Mouse (Mus musculus) gastrocnemius, adult 2 months (tissue): ENCODE measurements around the gene Xaf1. TPM values are rescaled to one million over a fixed set of nuclear protein-coding genes. Genes with fewer than 3 reads are reported as not detected.
"Not testable (repeated sequence)": the region's sequence is repeated elsewhere in the genome, so short reads cannot be mapped to it uniquely, and the experiment has no call there.

ENCODE experiments used
- DNase-seq: peaks from one replicate; pipeline ENCODE4 v3.0.0; 2022
- H3K27ac ChIP-seq: fragments of 200-600 bp; 2 replicates; pipeline ENCODE4 v1.8.1; 2022; ENCODE audit warnings: mild to moderate bottlenecking
- H3K4me3 ChIP-seq: fragments of 200-600 bp; 2 replicates; pipeline ENCODE4 v1.8.1; 2022; ENCODE audit warnings: mild to moderate bottlenecking, moderate library complexity
- CTCF ChIP-seq: fragments of 200-600 bp; IDR thresholded peaks from 2 replicates; pipeline ENCODE4 v1.8.1; 2022; ENCODE audit warnings: antibody characterized with exemption, mild to moderate bottlenecking, moderate library complexity
- intact Hi-C: fragments of 180-260 bp; cut with DNase I; formaldehyde crosslinking; loops from one replicate; pipeline ENCODE4 v1.15.1; 2025
- total RNA-seq, 2 experiments: library from RNA; stranded (reverse); gene quantifications; 2 replicates each; pipeline ENCODE4 v1.2.3; 2021

Gene Xaf1
- total RNA-seq, 2 experiments from 2014 or later, result 3.4 to 3.7 TPM

DNA sequence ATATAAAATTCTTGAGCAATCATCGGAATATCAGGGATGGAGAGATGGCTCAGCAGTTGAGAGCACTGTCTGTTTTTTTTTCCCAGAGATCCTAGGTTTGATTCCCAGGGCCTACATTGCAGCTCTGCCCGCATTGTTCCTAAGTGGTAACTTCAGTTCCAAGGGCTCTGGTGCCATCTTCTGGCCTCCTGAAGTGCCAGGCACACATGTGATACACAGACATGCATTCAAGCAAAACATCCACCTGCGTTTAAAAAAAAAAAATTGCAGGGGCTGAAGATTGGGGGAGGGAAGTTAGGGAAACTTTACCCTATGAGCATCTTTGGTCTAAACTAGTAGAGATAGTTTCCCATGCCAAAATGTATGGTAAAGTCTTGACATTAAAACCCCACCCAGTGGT lies 23.0 kb downstream of the Xaf1 start:
- DNase-seq, result no peak
- peak; percentile 58 for TF ChIP-seq CTCF
- Histone ChIP-seq H3K4me3 (no peak overlapping the region), H3K27ac (no peak overlapping the region)
- intact Hi-C loops, result loop anchor here (2.0 kb wide), 1 partner anchor 100 kb away; no protein-coding TSS in a partner anchor

DNA sequence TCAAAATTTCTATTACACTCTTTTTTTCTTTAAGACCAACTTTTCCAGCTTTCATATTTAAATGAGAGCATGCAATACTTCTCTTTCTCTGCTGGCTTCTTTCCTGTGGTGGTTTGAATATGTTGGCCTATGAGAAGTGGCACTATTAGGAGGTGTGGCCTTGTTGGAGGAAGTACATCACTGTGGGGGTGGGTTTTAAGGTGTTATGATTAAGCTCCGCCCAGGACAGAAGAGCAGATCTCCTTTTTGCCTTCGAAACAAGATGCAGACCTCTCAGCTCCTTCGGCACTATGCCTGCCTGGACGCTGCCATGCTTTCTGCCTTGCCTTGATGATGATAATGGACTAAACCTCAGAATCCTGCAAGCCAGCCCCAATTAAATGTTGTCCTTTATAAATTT lies 24.3 kb downstream of the Xaf1 start:
- intact Hi-C loops, result loop anchor here (2.0 kb wide), 1 partner anchor 101 kb away; no protein-coding TSS in a partner anchor
- no peak for TF ChIP-seq CTCF
- no peak for DNase-seq
- H3K27ac ChIP-seq, result no peak overlapping the region
- no peak overlapping the region for H3K4me3 ChIP-seq

DNA sequence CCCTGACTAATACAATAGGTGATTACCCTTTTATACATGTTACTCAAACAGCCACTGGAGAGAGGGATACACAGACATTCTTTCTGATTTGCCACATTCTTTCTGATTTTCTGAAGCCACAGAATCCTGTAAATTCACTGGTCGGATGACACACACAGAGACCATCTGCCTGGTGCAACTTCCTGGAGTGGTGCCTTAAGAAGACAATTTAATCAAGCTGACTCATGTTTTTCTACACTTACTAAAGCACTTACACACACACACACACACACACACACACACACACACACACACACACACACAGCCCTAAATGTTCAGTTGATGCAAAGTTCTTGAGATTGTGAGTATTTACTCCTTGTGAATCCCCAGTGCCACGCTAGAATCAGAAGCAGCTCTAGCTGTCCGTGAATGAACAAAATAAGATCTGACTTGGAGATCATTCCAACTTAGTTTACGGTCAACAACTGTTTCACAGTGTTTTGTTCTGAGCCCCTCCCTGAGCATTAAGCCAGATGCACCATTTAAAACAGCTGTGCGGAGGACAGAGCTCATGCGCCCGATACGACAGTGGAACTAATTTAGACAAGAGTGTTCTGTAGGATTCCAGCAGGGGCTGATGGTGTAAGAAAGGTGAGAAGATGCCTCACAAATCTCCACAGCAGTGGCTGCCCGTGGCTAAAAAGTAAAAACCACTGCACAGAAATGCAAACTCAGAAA lies 31.7 kb downstream of the Xaf1 start:
- no peak for DNase-seq

DNA sequence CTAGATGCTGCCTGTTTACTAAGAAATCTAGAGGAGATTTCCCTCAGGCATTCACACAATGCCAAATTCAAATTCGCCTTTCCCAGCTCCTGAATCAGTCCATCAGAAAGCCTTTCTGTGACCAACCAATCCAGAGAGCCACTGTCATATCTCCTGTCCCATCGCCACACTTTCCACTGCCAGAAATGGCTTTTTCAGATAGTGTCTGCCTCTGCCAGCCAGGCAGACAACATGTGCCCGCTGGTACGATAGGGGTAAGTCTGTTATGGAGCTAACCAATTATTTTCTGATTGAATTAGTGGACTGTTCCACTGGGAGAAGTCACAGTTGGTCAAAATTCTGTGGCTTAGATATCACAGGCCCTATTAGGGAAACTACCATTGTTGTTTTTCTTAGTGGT lies 33.2 kb downstream of the Xaf1 start:
- TF ChIP-seq CTCF, result no peak
- intact Hi-C loops, result no loop called here
- H3K4me3 ChIP-seq, result no peak overlapping the region

More for the DNA sequence above, 31.7 kb downstream of the Xaf1 start:
- intact Hi-C loops, result no loop called here
- no peak for TF ChIP-seq CTCF
- Histone ChIP-seq H3K27ac (no peak overlapping the region), H3K4me3 (no peak overlapping the region)

DNA sequence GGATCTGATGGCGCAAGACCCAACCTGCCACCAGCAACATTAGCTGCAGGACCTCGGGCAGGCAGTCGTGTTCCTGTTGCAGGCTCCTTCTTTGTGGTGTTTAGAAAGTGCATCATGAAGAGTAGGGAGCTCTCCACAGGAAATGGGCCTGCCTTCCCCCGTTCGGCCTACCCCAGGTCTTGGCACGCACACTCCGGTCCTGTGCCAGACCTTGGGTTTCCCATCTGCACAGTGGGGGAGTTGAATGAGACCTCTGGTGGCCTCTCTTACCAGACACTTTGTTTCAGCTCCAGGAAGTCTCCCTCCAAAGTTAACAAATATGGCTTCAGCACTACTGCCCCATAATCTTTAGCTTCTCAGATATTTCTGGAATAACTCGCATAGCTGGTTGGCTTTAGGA lies 35.3 kb downstream of the Xaf1 start:
- DNase-seq, result no peak
- intact Hi-C loops, result no loop called here
- TF ChIP-seq CTCF, result no peak
- Histone ChIP-seq H3K27ac (no peak overlapping the region), H3K4me3 (no peak overlapping the region)

More for the DNA sequence above, 33.2 kb downstream of the Xaf1 start:
- no peak overlapping the region for H3K27ac ChIP-seq
- DNase-seq, result no peak

DNA sequence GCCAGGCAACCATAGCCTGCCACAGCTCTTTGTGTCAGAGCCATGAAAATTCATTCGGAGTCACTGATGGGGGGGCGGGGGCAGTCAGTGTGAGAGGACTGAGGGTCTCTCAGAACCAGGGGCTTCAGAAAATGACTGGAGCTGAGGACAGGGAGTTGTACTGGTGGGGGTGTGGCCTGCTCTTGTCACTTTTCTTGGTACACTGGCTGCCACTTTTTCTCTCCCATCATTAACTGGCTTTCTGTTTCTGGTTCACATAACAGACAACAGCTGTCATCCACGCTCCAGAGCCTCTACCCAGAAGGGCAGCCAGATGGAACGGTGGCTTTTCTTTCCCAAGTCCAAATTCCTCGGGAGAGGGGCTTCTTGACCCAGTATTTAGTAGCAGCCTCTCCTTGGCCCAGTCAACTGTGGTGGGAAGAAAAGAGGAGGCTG lies 37.0 kb downstream of the Xaf1 start:
- TF ChIP-seq CTCF, result no peak
- intact Hi-C loops, result no loop called here

DNA sequence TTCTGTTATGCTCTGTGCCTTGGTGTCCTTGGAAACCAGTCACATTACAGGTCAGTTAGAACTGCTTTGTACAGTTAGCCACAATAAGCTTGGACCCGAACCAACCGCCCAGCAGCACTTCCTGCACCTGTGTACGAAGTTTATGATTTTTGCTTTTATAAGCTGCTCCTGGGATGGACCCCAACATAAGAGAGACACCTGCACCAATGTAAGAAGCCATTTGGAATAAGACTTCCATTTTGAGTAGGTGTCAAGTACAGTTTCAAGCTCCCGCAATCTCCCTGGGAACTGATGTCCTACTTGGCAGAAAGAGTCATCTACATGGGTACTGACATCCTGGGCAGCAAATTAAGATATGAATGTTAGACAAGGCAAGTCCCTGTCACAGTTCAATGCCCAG lies 38.3 kb downstream of the Xaf1 start:
- intact Hi-C loops, result loop anchor here (5.0 kb wide), 1 partner anchor 223 kb away; no protein-coding TSS in a partner anchor
- H3K4me3 ChIP-seq, result no peak overlapping the region
- TF ChIP-seq CTCF, result no peak
- DNase-seq, result no peak
- no peak overlapping the region for H3K27ac ChIP-seq

More for the DNA sequence above, 37.0 kb downstream of the Xaf1 start:
- DNase-seq, result no peak
- no peak overlapping the region for H3K27ac ChIP-seq
- H3K4me3 ChIP-seq, result no peak overlapping the region

DNA sequence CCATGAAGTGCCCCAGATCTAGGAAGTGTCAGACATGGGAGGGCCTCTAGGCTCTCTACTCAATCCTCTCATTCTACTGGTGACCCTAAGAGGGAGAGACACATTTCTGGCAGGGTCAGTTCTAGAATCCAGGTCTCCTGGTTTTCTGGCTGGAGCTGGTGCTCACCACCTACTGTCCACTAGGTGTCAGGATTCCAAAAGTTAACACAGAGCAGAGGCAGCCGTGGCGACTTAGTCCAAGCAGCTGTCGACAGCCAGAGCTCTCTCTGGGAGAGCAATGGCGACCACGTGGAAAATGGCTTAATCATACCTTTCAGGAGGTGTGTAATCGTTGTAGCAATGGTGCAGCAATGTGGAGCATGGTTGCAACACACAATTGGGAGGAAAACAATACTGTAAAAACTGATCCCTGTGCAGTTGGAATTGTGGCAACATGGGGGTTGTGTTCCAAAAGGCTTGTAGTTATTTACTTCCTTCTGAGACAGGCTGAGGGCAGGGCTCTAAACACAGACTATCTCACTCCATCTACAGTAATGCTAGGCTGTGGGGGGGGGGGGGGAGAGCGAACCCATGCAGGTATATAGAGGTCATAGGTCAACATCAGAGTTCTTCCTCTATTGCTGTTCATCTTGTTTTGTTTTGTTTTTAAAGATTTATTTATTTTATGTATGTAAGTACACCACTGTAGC lies 41.3 kb downstream of the Xaf1 start:
- peak; percentile 89 for TF ChIP-seq CTCF
- intact Hi-C loops, result loop anchor here (1.0 to 5.0 kb wide), 3 partner anchors 87 to 220 kb away; no protein-coding TSS in a partner anchor
- peak; percentile 76 for DNase-seq
- no peak overlapping the region for H3K4me3 ChIP-seq
- peak overlapping the region; percentile 46; the same call in 1 of the 2 replicates for H3K27ac ChIP-seq

DNA sequence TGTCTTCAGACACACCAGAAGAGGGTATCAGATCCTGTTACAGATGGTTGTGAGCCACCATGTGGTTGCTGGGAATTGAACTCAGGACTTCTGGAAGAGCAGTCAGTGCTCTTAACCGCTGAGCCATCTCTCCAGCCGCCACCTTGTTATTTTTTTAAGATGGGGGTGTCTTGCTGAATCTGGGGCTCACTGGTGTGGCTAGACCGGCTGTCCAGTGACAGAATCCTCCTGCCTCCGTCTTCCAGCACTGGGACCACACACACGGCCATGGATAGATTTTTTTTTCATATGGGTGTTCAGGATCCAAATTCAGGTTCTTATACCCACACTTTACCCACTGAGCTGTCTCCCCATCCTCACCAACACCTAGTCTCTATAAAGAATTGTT lies 41.8 kb downstream of the Xaf1 start:
- not testable (repeated sequence) for H3K27ac ChIP-seq, DNase-seq, H3K4me3 ChIP-seq
- intact Hi-C loops, result loop anchor here (1.0 to 5.0 kb wide), 3 partner anchors 86 to 219 kb away; no protein-coding TSS in a partner anchor

DNA sequence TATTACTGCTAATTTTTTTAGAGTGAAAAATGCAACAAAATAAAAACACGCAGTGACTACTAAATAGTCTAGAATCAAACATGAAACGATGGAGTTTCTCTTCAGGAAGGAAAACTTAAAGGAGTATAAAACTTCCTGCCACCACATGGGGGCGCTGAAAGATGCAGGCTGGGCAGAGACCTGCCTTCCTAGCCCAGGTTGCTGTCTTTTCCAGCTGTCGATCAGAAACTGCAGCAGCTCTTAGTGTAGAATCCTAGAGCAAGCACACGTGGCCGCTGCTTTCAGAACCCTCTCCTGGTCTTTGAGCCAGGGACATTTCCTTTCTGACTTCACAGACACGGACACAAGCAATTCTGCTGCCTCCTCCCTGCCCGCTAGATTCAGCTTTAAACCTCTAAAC lies 42.5 kb downstream of the Xaf1 start:
- intact Hi-C loops, result loop anchor here (1.0 to 5.0 kb wide), 3 partner anchors 85 to 218 kb away; no protein-coding TSS in a partner anchor
- TF ChIP-seq CTCF, result peak; percentile 83
- peak; percentile 82 for DNase-seq
- peak overlapping the region; percentile 61 for H3K27ac ChIP-seq
- no peak overlapping the region for H3K4me3 ChIP-seq

DNA sequence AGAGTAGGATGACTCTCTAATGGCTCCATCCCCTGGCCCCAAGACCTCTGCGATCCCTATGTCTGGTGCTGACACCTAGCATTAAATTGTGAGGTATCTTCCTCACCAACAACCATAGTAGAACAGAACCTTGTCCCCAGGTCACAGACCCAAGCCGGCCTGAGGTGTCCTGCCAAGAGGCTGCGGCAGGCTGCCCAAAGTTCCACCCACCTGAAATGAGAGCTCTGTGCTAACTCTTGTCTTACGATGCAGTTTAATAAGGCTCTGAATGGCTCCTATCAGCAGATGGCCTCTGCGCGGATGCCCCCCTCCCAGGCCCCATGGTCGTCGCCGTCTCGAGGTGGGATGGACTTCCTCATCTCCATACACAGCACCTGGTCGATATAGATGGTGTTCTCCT lies 43.1 kb downstream of the Xaf1 start:
- Histone ChIP-seq H3K27ac (peak overlapping the region; percentile 61), H3K4me3 (no peak overlapping the region)
- TF ChIP-seq CTCF, result no peak
- DNase-seq, result peak; percentile 63
- intact Hi-C loops, result loop anchor here (5.0 kb wide), 1 partner anchor 218 kb away; no protein-coding TSS in a partner anchor

DNA sequence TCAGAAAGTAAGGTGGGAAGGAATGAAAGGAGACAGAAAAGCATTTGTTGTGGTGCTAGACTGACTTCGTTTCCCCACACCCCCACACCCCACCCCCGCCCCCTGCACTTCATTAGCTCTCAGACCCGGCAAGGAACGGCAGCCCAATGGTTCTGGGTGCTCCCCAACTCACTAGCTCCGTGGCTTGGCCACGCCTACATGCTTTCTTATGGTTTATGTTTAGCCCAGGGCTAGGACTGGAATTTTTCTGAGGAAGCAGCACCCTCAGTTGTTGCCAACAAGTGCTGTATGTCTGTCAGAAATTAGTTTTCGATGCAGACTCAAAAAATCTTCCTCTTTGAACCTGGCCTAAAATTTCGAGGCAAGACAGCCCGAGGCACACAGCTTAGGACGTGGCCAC lies 47.1 kb downstream of the Xaf1 start:
- no peak for TF ChIP-seq CTCF

DNA sequence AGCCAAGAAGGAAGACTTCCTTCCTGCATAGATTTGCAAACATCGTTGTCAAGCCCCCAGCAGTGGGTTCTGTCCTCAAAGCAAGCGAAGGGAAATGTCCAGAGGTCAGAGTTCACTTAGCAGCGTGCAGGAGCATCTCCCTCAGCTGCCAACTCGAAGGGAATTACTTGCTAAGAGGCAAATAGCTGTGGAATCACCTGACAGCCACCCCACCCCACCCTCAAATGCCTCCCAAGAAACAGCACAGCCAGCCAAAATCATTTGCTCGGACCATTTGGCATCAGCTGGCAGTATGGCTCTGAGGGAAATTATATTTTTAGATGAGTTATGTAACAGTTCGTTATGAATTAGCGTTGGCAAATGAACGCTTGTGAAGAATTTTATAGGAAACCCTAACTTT lies 47.6 kb downstream of the Xaf1 start:
- intact Hi-C loops, result no loop called here
- peak; percentile 50 for DNase-seq
- Histone ChIP-seq H3K27ac (peak overlapping the region; percentile 59), H3K4me3 (no peak overlapping the region)
- no peak for TF ChIP-seq CTCF

More for the DNA sequence above, 47.1 kb downstream of the Xaf1 start:
- peak overlapping the region; percentile 59 for H3K27ac ChIP-seq
- H3K4me3 ChIP-seq, result no peak overlapping the region
- intact Hi-C loops, result no loop called here
- DNase-seq, result no peak
